Mouse (Mus musculus) olfactory bulb, adult 2 months (tissue): ENCODE measurements at regions not wholly inside any gene's neighbourhood (a gene's known extent, or its start where the extent isn't known, plus 50 kb on each side); places are given as distances from the start of the nearest gene placed in this dataset.

Source experiments
- CTCF ChIP-seq: fragments of 200-500 bp; IDR thresholded peaks from 2 replicates; pipeline ENCODE4 v1.5.1; 2012; ENCODE audit warnings: low read depth, mild to moderate bottlenecking, low read length, moderate library complexity; ENCODE audit not compliant: insufficient read depth
- POLR2A ChIP-seq: fragments of 200-500 bp; IDR thresholded peaks from 2 replicates; pipeline ENCODE4 v1.6.1; 2012; ENCODE audit warnings: mild to moderate bottlenecking, low read depth, low read length, moderate library complexity; ENCODE audit not compliant: insufficient read depth

GRCm38 (mm10) chr2:168424277-168425099 lies 143.0 kb upstream of the Kcng1 start:
- TF ChIP-seq POLR2A, result no peak
- no peak for TF ChIP-seq CTCF
